16 mouse cellular contexts compared by ENCODE assay signal in genomic region chr19:25779356-25779755, GRCm38 (mm10).
DNase-seq lines count a peak whose midpoint lies in the region; ATAC-seq and TF ChIP-seq lines count a peak whose summit lies in the region.
"Had no signal": no experiment of that assay in that cellular context is flagged by ENCODE, and none has a peak within 500 bp of the region (broad histone marks: within the 10 kb centered on the region; RNA-seq: fewer than 3 reads in every experiment).

No protein-coding gene starts in this region.

- H3K4me2 ChIP-seq in kidney, embryonic 15.5 days: no peak overlapping the region
- H3K4me2 ChIP-seq: midbrain, embryonic 13.5 days had no signal

- 0 out of 2 replicates have a peak, but pooled peaks have one; percentile 46 for ATAC-seq in kidney, embryonic 15.5 days (replicated peaks; ENCODE audit: low FRiP score)
- ATAC-seq: forebrain, postnatal 0 days; midbrain, embryonic 13.5 days had no signal

- 0 out of 2 replicates have a peak, but pooled peaks cover 7% of the 10 kb centered on the region for H3K4me1 ChIP-seq in kidney, embryonic 15.5 days
- H3K4me1 ChIP-seq in thymus, adult 2 months (replicated peaks; ENCODE audit: control insufficient read depth, insufficient read depth, low read length): no peaks in the 10 kb centered on the region
- H3K4me1 ChIP-seq: heart, embryonic 10.5 days; midbrain, embryonic 13.5 days had no signal

- no peak for TF ChIP-seq POLR2A in thymus, adult 2 months (IDR thresholded peaks at IDR 0.05; ENCODE audit: control insufficient read depth, extremely low read depth, insufficient read depth, low read length, poor library complexity)

- H3K9ac ChIP-seq in kidney, embryonic 15.5 days: no peak overlapping the region
- H3K9ac ChIP-seq: forebrain, postnatal 0 days; midbrain, embryonic 13.5 days had no signal

- no peak overlapping the region for H3K27ac ChIP-seq in kidney, embryonic 15.5 days
- no peak overlapping the region for H3K27ac ChIP-seq in thymus, adult 2 months (ENCODE audit: control insufficient read depth, insufficient read depth, low read length)
- H3K27ac ChIP-seq: heart, embryonic 10.5 days; macrophage; midbrain, embryonic 13.5 days had no signal

- DNase-seq in kidney, adult 18-20 months: no peak
- DNase-seq in urinary bladder, adult 18-20 months (ENCODE audit: low spot score in 2 of 2): peak; percentile 13 to 16
- DNase-seq in urinary bladder, postnatal 4 days (ENCODE audit: low spot score in 2 of 2): no peak
- peak; percentile 41 for DNase-seq in embryo, embryonic 10 days (ENCODE audit: low spot score)
- peak; percentile 68 for DNase-seq in mesoderm, embryonic 11.5 days (ENCODE audit: low read depth, low spot score)
- DNase-seq in right cerebral cortex, adult 18-20 months: no peak
- DNase-seq in thymus, adult 2 months: no peak
- DNase-seq: cerebellum, adult 2 months; forebrain, postnatal 0 days; right cerebral cortex, postnatal 4 days; thymus, adult 18-20 months had no signal

- no peak for TF ChIP-seq CTCF in thymus, adult 2 months (IDR thresholded peaks at IDR 0.05; ENCODE audit: borderline replicate concordance, control insufficient read depth, extremely low read depth, insufficient read depth, low read length, poor library complexity)

- H3K27me3 ChIP-seq in kidney, embryonic 15.5 days: no peaks in the 10 kb centered on the region
- no peaks in the 10 kb centered on the region for H3K27me3 ChIP-seq in thymus, adult 2 months (ENCODE audit: control insufficient read depth, insufficient read depth, low read length)
- H3K27me3 ChIP-seq: midbrain, embryonic 13.5 days had no signal

- H3K36me3 ChIP-seq in kidney, embryonic 15.5 days: no peaks in the 10 kb centered on the region
- no peaks in the 10 kb centered on the region for H3K36me3 ChIP-seq in thymus, adult 2 months (ENCODE audit: control insufficient read depth, insufficient read depth, low read length)
- H3K36me3 ChIP-seq: heart, embryonic 10.5 days; midbrain, embryonic 13.5 days had no signal

- H3K9me3 ChIP-seq in kidney, embryonic 15.5 days (replicated peaks): no peaks in the 10 kb centered on the region
- H3K9me3 ChIP-seq: heart, embryonic 10.5 days; midbrain, embryonic 13.5 days had no signal

- H3K4me3 ChIP-seq in kidney, embryonic 15.5 days (replicated peaks): no peak overlapping the region
- no peak overlapping the region for H3K4me3 ChIP-seq in thymus, adult 2 months (ENCODE audit: control insufficient read depth, insufficient read depth, low read length)
- H3K4me3 ChIP-seq: heart, embryonic 10.5 days; midbrain, embryonic 13.5 days; myocyte had no signal

- WGBS in kidney, embryonic 15.5 days: 19% methylated on average over 7 of the region's 7 CpGs
- 66% methylated on average over 7 of the region's 7 CpGs for WGBS in thymus, adult 2 months

Comparison
In these comparisons a context has a peak if more than half of its experiments do, and no peak if none do; other contexts are left out.
1. DNase-seq: peak in urinary bladder, adult 18-20 months (2 of 2), embryo, embryonic 10 days (single experiment) and mesoderm, embryonic 11.5 days (single experiment); none in kidney, adult 18-20 months (single experiment), urinary bladder, postnatal 4 days (0 of 2), right cerebral cortex, adult 18-20 months (single experiment) and thymus, adult 2 months (single experiment).